Mouse (Mus musculus): Measurements from ENCODE around the gene Cox6b1.

DNA sequence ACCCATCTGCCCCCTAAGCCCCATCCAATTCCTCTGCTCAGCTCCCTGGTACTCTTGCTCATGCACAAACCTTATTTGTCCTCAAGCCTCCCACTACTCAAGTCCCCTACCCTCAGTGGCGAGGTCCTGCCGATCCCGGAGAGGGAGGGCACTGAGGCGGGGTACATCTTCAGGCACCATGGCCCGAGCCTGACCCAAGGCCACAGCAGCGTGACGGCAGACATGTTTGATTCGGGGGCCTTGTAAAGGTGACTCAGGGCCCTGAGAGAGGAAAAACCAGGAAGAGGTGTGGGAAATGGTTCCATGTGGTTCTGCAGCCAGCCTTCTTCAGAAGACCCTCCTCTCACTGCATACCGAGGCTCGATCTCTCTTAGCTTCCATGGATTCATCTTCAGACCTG is 41.6 kb downstream of the Cox6b1 start:
- TF ChIP-seq CTCF (IDR thresholded peaks at IDR 0.05; ENCODE audit: insufficient read depth, low read depth, low read length) = no peak
- no peak for TF ChIP-seq POLR2A (IDR thresholded peaks at IDR 0.05; ENCODE audit: insufficient read depth, low read depth, low read length)
